Mouse (Mus musculus) liver, embryonic 15.5 days (tissue): ENCODE data around the gene Usp34. TPM values are rescaled to one million over a fixed set of nuclear protein-coding genes. Genes with fewer than 3 reads are reported as not detected.
A peak's percentile ranks its signal among the peaks of the same experiment; 100 is the strongest.
"Not testable (repeated sequence)": the region's sequence is repeated elsewhere in the genome, so short reads cannot be mapped to it uniquely, and the experiment has no call there.

Experiments
- ATAC-seq: fragments of 200-750 bp; cut with Nextera tagmentation; 2 replicates; pipeline ENCODE4 v1.8.0; 2017; ENCODE audit warnings: moderate number of reproducible peaks, mild to moderate bottlenecking, moderate library complexity; ENCODE audit not compliant: insufficient read depth
- H3K27ac ChIP-seq: fragments of 300-500 bp; sonication (generic); replicated peaks from 2 replicates; pipeline ENCODE4 v1.5.1; 2015; ENCODE audit warnings: mild to moderate bottlenecking, inconsistent platforms
- H3K27me3 ChIP-seq: fragments of 300-500 bp; sonication (generic); 2 replicates; pipeline ENCODE4 v1.6.1; 2015; ENCODE audit warnings: mild to moderate bottlenecking, inconsistent platforms
- H3K36me3 ChIP-seq: fragments of 300-500 bp; sonication (generic); replicated peaks from 2 replicates; pipeline ENCODE4 v1.6.1; 2015; ENCODE audit warnings: moderate library complexity, mild to moderate bottlenecking, inconsistent platforms
- H3K4me1 ChIP-seq: fragments of 300-500 bp; sonication (generic); replicated peaks from 2 replicates; pipeline ENCODE4 v1.6.1; 2015; ENCODE audit warnings: inconsistent platforms
- H3K4me2 ChIP-seq: fragments of 300-500 bp; sonication (generic); 2 replicates; pipeline ENCODE4 v1.6.1; 2015; ENCODE audit warnings: moderate library complexity, mild to moderate bottlenecking, inconsistent platforms
- H3K4me3 ChIP-seq: fragments of 300-500 bp; sonication (generic); replicated peaks from 2 replicates; pipeline ENCODE4 v1.5.1; 2015; ENCODE audit warnings: mild to moderate bottlenecking, inconsistent platforms
- H3K9ac ChIP-seq: fragments of 300-500 bp; sonication (generic); 2 replicates; pipeline ENCODE4 v1.6.1; 2015; ENCODE audit warnings: moderate library complexity, mild to moderate bottlenecking, inconsistent platforms
- H3K9me3 ChIP-seq: fragments of 300-500 bp; sonication (generic); replicated peaks from 2 replicates; pipeline ENCODE4 v1.6.1; 2016; ENCODE audit warnings: inconsistent platforms
- WGBS: fragments of 180-500 bp; shearing (Covaris S2); methylation state at CpG from one replicate; pipeline ENCODE4 v1.1.7; 2015; ENCODE audit warnings: mixed read lengths; ENCODE audit not compliant: insufficient replicate concordance; 5-methylcytosine and 5-hydroxymethylcytosine counted together
- polyA plus RNA-seq: library from polyadenylated mRNA; unstranded; fragments of >200 nt; fragmentation: Nextera tagmentation; extraction: Ambion mirVana; gene quantifications from 2 replicates; pipeline ENCODE4 v1.2.1, GENCODE M21; 2015

Gene Usp34
- polyA plus RNA-seq, result 7.7 and 8.3 TPM in 2 replicates

GRCm38 (mm10) chr11:23306764-23307565, at the start of gene Usp34:
Gene Usp34 (plus strand): TSS chr11:23306895.
- H3K9ac ChIP-seq, result peak within 1 kb of the TSS; percentile 99
- 0 out of 2 replicates have a peak, but pooled peaks cover 4% of the 10 kb centered on the region for H3K36me3 ChIP-seq
- WGBS, result under 1% methylated on average over 74 of the region's 80 CpGs
- ATAC-seq, result peak; percentile 60
- H3K4me2 ChIP-seq, result peak within 1 kb of the TSS; percentile 83
- peak within 1 kb of the TSS; percentile 99 for H3K27ac ChIP-seq
- no peaks in the 10 kb centered on the region for H3K9me3 ChIP-seq
- peak within 1 kb of the TSS; percentile 99 for H3K4me3 ChIP-seq
- no peaks in the 10 kb centered on the region for H3K27me3 ChIP-seq
- H3K4me1 ChIP-seq, result peaks cover 29% of the 10 kb centered on the region

GRCm38 (mm10) chr11:23259073-23259472, 47.6 kb upstream of the Usp34 start:
- H3K27ac ChIP-seq, result no peak overlapping the region
- H3K36me3 ChIP-seq, result peaks cover 42% of the 10 kb centered on the region
- H3K27me3 ChIP-seq, result no peaks in the 10 kb centered on the region
- no peaks in the 10 kb centered on the region for H3K9me3 ChIP-seq
- H3K4me3 ChIP-seq, result peak overlapping the region; percentile 96
- no peak for ATAC-seq
- peak overlapping the region; percentile 90 for H3K4me2 ChIP-seq
- 78% methylated on average over 4 of the region's 4 CpGs for WGBS
- peak overlapping the region; percentile 28; the same call in 1 of the 2 replicates for H3K9ac ChIP-seq
- peaks cover 54% of the 10 kb centered on the region for H3K4me1 ChIP-seq

- WGBS, result 87% methylated on average over 1 of the region's 1 CpGs
- ATAC-seq, result no peak
- Histone ChIP-seq H3K27ac (no peak overlapping the region), H3K4me3 (peak overlapping the region; percentile 96; the same call in 1 of the 2 replicates), H3K9ac (peak overlapping the region; percentile 28; the same call in 1 of the 2 replicates), H3K27me3 (no peaks in the 10 kb centered on the region), H3K4me2 (peak overlapping the region; percentile 90), H3K4me1 (peaks cover 50% of the 10 kb centered on the region), H3K36me3 (peaks cover 46% of the 10 kb centered on the region), H3K9me3 (no peaks in the 10 kb centered on the region)
Observed at GRCm38 (mm10) chr11:23259481-23259880, 47.2 kb upstream of the Usp34 start.

- Histone ChIP-seq H3K9me3 (no peaks in the 10 kb centered on the region), H3K27ac (0 out of 2 replicates have a peak overlapping the region, but pooled peaks have one; percentile 7), H3K36me3 (peaks cover 53% of the 10 kb centered on the region), H3K27me3 (no peaks in the 10 kb centered on the region), H3K4me2 (peak overlapping the region; percentile 90), H3K4me1 (peaks cover 43% of the 10 kb centered on the region), H3K9ac (no peak overlapping the region), H3K4me3 (peak overlapping the region; percentile 5; the same call in 1 of the 2 replicates)
- ATAC-seq, result no peak
- 20% methylated on average over 1 of the region's 1 CpGs for WGBS
Observed at GRCm38 (mm10) chr11:23260186-23260585, 46.5 kb upstream of the Usp34 start.

GRCm38 (mm10) chr11:23261490-23261889, 45.2 kb upstream of the Usp34 start:
- Histone ChIP-seq H3K4me3 (no peak overlapping the region), H3K27ac (no peak overlapping the region), H3K36me3 (peaks cover 66% of the 10 kb centered on the region), H3K4me2 (no peak overlapping the region), H3K27me3 (no peaks in the 10 kb centered on the region), H3K4me1 (peaks cover 43% of the 10 kb centered on the region), H3K9ac (no peak overlapping the region), H3K9me3 (no peaks in the 10 kb centered on the region)
- no peak for ATAC-seq
- WGBS, result 56% methylated on average over 3 of the region's 3 CpGs

- H3K36me3 ChIP-seq, result peaks cover 85% of the 10 kb centered on the region
- no peak for ATAC-seq
Observed at GRCm38 (mm10) chr11:23264949-23265348, 41.7 kb upstream of the Usp34 start.

GRCm38 (mm10) chr11:23271770-23272724, 34.6 kb upstream of the Usp34 start:
- no peak overlapping the region for H3K27ac ChIP-seq
- no peaks in the 10 kb centered on the region for H3K9me3 ChIP-seq
- ATAC-seq, result no peak
- H3K27me3 ChIP-seq, result no peaks in the 10 kb centered on the region
- WGBS, result 83% methylated on average over 4 of the region's 4 CpGs
- H3K36me3 ChIP-seq, result peaks cover 85% of the 10 kb centered on the region
- no peak overlapping the region for H3K9ac ChIP-seq
- H3K4me2 ChIP-seq, result no peak overlapping the region
- H3K4me3 ChIP-seq, result no peak overlapping the region
- no peaks in the 10 kb centered on the region for H3K4me1 ChIP-seq

More at GRCm38 (mm10) chr11:23264949-23265348, 41.7 kb upstream of the Usp34 start:
- Histone ChIP-seq H3K4me1 (peaks cover 22% of the 10 kb centered on the region), H3K9me3 (no peaks in the 10 kb centered on the region), H3K4me2 (no peak overlapping the region), H3K27ac (no peak overlapping the region), H3K27me3 (no peaks in the 10 kb centered on the region), H3K9ac (no peak overlapping the region), H3K4me3 (no peak overlapping the region)

- no peak for ATAC-seq
- no peaks in the 10 kb centered on the region for H3K9me3 ChIP-seq
- no peak overlapping the region for H3K9ac ChIP-seq
- H3K27ac ChIP-seq, result no peak overlapping the region
- no peak overlapping the region for H3K4me3 ChIP-seq
- H3K4me1 ChIP-seq, result no peaks in the 10 kb centered on the region
- H3K36me3 ChIP-seq, result peaks cover 95% of the 10 kb centered on the region
- no peaks in the 10 kb centered on the region for H3K27me3 ChIP-seq
- H3K4me2 ChIP-seq, result no peak overlapping the region
- 82% methylated on average over 3 of the region's 3 CpGs for WGBS
Observed at GRCm38 (mm10) chr11:23275780-23276179, 30.9 kb upstream of the Usp34 start.

- no peak overlapping the region for H3K4me2 ChIP-seq
- no peaks in the 10 kb centered on the region for H3K9me3 ChIP-seq
- no peak overlapping the region for H3K4me3 ChIP-seq
- H3K27me3 ChIP-seq, result no peaks in the 10 kb centered on the region
- no peak overlapping the region for H3K27ac ChIP-seq
- no peak for ATAC-seq
- no peak overlapping the region for H3K9ac ChIP-seq
- 88% methylated on average over 4 of the region's 4 CpGs for WGBS
- peaks cover 95% of the 10 kb centered on the region for H3K36me3 ChIP-seq
- no peaks in the 10 kb centered on the region for H3K4me1 ChIP-seq
Observed at GRCm38 (mm10) chr11:23284469-23284868, 22.2 kb upstream of the Usp34 start.

- H3K27me3 ChIP-seq, H3K4me2 ChIP-seq: not testable (repeated sequence)
- 56% methylated on average over 4 of the region's 4 CpGs for WGBS
Observed at GRCm38 (mm10) chr11:23288866-23289265, 17.8 kb upstream of the Usp34 start.

GRCm38 (mm10) chr11:23297379-23297778, 9.3 kb upstream of the Usp34 start:
- Histone ChIP-seq H3K4me3 (no peak overlapping the region), H3K36me3 (peaks cover 53% of the 10 kb centered on the region), H3K4me2 (no peak overlapping the region), H3K27ac (no peak overlapping the region), H3K27me3 (no peaks in the 10 kb centered on the region), H3K9ac (no peak overlapping the region), H3K4me1 (no peaks in the 10 kb centered on the region), H3K9me3 (no peaks in the 10 kb centered on the region)
- WGBS, result 85% methylated on average over 2 of the region's 2 CpGs
- no peak for ATAC-seq

More at GRCm38 (mm10) chr11:23288866-23289265, 17.8 kb upstream of the Usp34 start:
- ATAC-seq, H3K4me3 ChIP-seq, H3K9ac ChIP-seq, H3K27ac ChIP-seq, H3K9me3 ChIP-seq, H3K4me1 ChIP-seq: not testable (repeated sequence)
- H3K36me3 ChIP-seq, result peaks cover 96% of the 10 kb centered on the region
